Mouse (Mus musculus) testis, adult 2 months (tissue): ENCODE data around the gene Skp2.
A peak's percentile ranks its signal among the peaks of the same experiment; 100 is the strongest.

Experiments used
- CTCF ChIP-seq: fragments of 200-500 bp; IDR thresholded peaks from 2 replicates; pipeline ENCODE4 v1.5.1; 2012; ENCODE audit warnings: low read depth, mild to moderate bottlenecking, inconsistent platforms, low read length, moderate library complexity; ENCODE audit not compliant: control insufficient read depth, insufficient read depth, insufficient replicate concordance
- POLR2A ChIP-seq: fragments of 200-500 bp; IDR thresholded peaks from 2 replicates; pipeline ENCODE4 v1.6.1; 2012; ENCODE audit warnings: low read depth, mild to moderate bottlenecking, inconsistent platforms, low read length, moderate library complexity; ENCODE audit not compliant: control insufficient read depth

- TF ChIP-seq CTCF (no peak), POLR2A (0 out of 2 replicates have a peak, but pooled peaks have one; percentile 21)
Observed at GRCm38 (mm10) chr15:9071556-9072544, 83.4 kb downstream of the Skp2 start.
